Mouse (Mus musculus) liver, embryonic 13.5 days (tissue): ENCODE results near the gene Gga3. TPM values are rescaled to one million over a fixed set of nuclear protein-coding genes. Genes with fewer than 3 reads are reported as not detected.

Experiments used
- ATAC-seq: fragments of 200-750 bp; cut with Nextera tagmentation; 2 replicates; pipeline ENCODE4 v1.8.0; 2017; ENCODE audit warnings: low read depth, mild to moderate bottlenecking, moderate number of reproducible peaks, moderate library complexity
- DNase-seq: peaks from one replicate; pipeline ENCODE4 v3.0.0; 2022
- H3K27ac ChIP-seq: fragments of 300-500 bp; sonication (generic); 2 replicates; pipeline ENCODE4 v1.5.1; 2015; ENCODE audit warnings: moderate library complexity, mild to moderate bottlenecking, inconsistent platforms
- H3K27me3 ChIP-seq: fragments of 300-500 bp; sonication (generic); 2 replicates; pipeline ENCODE4 v1.6.1; 2015; ENCODE audit warnings: mild to moderate bottlenecking, inconsistent platforms
- H3K36me3 ChIP-seq: fragments of 300-500 bp; sonication (generic); 2 replicates; pipeline ENCODE4 v1.6.1; 2015; ENCODE audit warnings: mild to moderate bottlenecking, inconsistent platforms
- H3K4me1 ChIP-seq: fragments of 300-500 bp; sonication (generic); replicated peaks from 2 replicates; pipeline ENCODE4 v1.6.1; 2015; ENCODE audit warnings: inconsistent platforms
- H3K4me2 ChIP-seq: fragments of 300-500 bp; sonication (generic); 2 replicates; pipeline ENCODE4 v1.6.1; 2015; ENCODE audit warnings: inconsistent platforms, mild to moderate bottlenecking, moderate library complexity
- H3K4me3 ChIP-seq: fragments of 300-500 bp; sonication (generic); replicated peaks from 2 replicates; pipeline ENCODE4 v1.5.1; 2015; ENCODE audit warnings: mild to moderate bottlenecking, inconsistent platforms
- H3K9ac ChIP-seq: fragments of 300-500 bp; sonication (generic); 2 replicates; pipeline ENCODE4 v1.6.1; 2015; ENCODE audit warnings: mild to moderate bottlenecking, inconsistent platforms
- H3K9me3 ChIP-seq: fragments of 300-500 bp; sonication (generic); replicated peaks from 2 replicates; pipeline ENCODE4 v1.6.1; 2016; ENCODE audit warnings: inconsistent platforms
- WGBS: fragments of 180-500 bp; shearing (Covaris S2); methylation state at CpG from one replicate; pipeline ENCODE4 v1.1.7; 2015; ENCODE audit not compliant: insufficient replicate concordance; 5-methylcytosine and 5-hydroxymethylcytosine counted together
- polyA plus RNA-seq: library from polyadenylated mRNA; unstranded; fragments of >200 nt; fragmentation: Nextera tagmentation; extraction: Ambion mirVana; gene quantifications from 2 replicates; pipeline ENCODE4 v1.2.1, GENCODE M21; 2015

Gene Gga3
- polyA plus RNA-seq, 1 experiment from 2014 or later = 8.5 TPM

- 45% methylated on average over 4 of the region's 4 CpGs for WGBS
- Histone ChIP-seq H3K4me3 (no peak overlapping the region), H3K27me3 (peaks cover 14% of the 10 kb centered on the region), H3K9ac (no peak overlapping the region), H3K4me2 (no peak overlapping the region), H3K9me3 (no peaks in the 10 kb centered on the region), H3K36me3 (no peaks in the 10 kb centered on the region), H3K27ac (no peak overlapping the region), H3K4me1 (peaks cover 1% of the 10 kb centered on the region; the same call in 1 of the 2 replicates)
- no peak for ATAC-seq
- no peak for DNase-seq
Observed at GRCm38 (mm10) chr11:115543571-115543970, 60.3 kb downstream of the Gga3 start.

- H3K36me3 ChIP-seq = peaks cover 14% of the 10 kb centered on the region
- H3K27me3 ChIP-seq = peaks cover 3% of the 10 kb centered on the region
- no peak overlapping the region for H3K9ac ChIP-seq
- no peak for ATAC-seq
- no peak overlapping the region for H3K4me2 ChIP-seq
- no peak for DNase-seq
- no peak overlapping the region for H3K4me3 ChIP-seq
- no peaks in the 10 kb centered on the region for H3K9me3 ChIP-seq
- 24% methylated on average over 2 of the region's 2 CpGs for WGBS
- H3K4me1 ChIP-seq = peaks cover 41% of the 10 kb centered on the region
- H3K27ac ChIP-seq = no peak overlapping the region
Observed at GRCm38 (mm10) chr11:115538045-115538444, 65.8 kb downstream of the Gga3 start.

- H3K36me3 ChIP-seq = peaks cover 24% of the 10 kb centered on the region
- DNase-seq (no peak), ATAC-seq (no peak)
- H3K9me3 ChIP-seq = no peaks in the 10 kb centered on the region
- peak overlapping the region; percentile 88 for H3K4me2 ChIP-seq
- H3K27me3 ChIP-seq = no peaks in the 10 kb centered on the region
- WGBS = 84% methylated on average over 10 of the region's 10 CpGs
- H3K27ac ChIP-seq = peak overlapping the region; percentile 99
- H3K4me1 ChIP-seq = peaks cover 48% of the 10 kb centered on the region
- peak overlapping the region; percentile 97 for H3K4me3 ChIP-seq
- peak overlapping the region; percentile 49; the same call in 1 of the 2 replicates for H3K9ac ChIP-seq
Observed at GRCm38 (mm10) chr11:115536856-115537568, 66.8 kb downstream of the Gga3 start.

- Histone ChIP-seq H3K9me3 (no peaks in the 10 kb centered on the region), H3K27ac (peak within 1 kb of the TSS; percentile 99), H3K36me3 (peaks cover 33% of the 10 kb centered on the region), H3K27me3 (no peaks in the 10 kb centered on the region), H3K9ac (peak within 1 kb of the TSS; percentile 99), H3K4me2 (peak within 1 kb of the TSS; percentile 88), H3K4me3 (peak within 1 kb of the TSS; percentile 97), H3K4me1 (peaks cover 48% of the 10 kb centered on the region)
- ATAC-seq (peak; percentile 86), DNase-seq (peak; percentile 96)
- 1% methylated on average over 70 of the region's 70 CpGs for WGBS
Observed at GRCm38 (mm10) chr11:115536038-115536681, 67.7 kb downstream of the Gga3 start, which contains the start of gene Sumo2. TSS of gene Sumo2 (minus strand) at chr11:115536276.

GRCm38 (mm10) chr11:115535401-115536037 is 68.3 kb downstream of the Gga3 start:
- peaks cover 36% of the 10 kb centered on the region for H3K36me3 ChIP-seq
- H3K9me3 ChIP-seq = no peaks in the 10 kb centered on the region
- peak; percentile 75 for ATAC-seq
- peaks cover 48% of the 10 kb centered on the region for H3K4me1 ChIP-seq
- H3K27me3 ChIP-seq = no peaks in the 10 kb centered on the region
- peak overlapping the region; percentile 99 for H3K9ac ChIP-seq
- under 1% methylated on average over 81 of the region's 84 CpGs for WGBS
- peak; percentile 44 for DNase-seq
- H3K27ac ChIP-seq = peak overlapping the region; percentile 99
- peak overlapping the region; percentile 88 for H3K4me2 ChIP-seq
- peak overlapping the region; percentile 97 for H3K4me3 ChIP-seq

GRCm38 (mm10) chr11:115534759-115535371 is 69.0 kb downstream of the Gga3 start:
- WGBS = 6% methylated on average over 11 of the region's 11 CpGs
- peak overlapping the region; percentile 99 for H3K9ac ChIP-seq
- H3K4me2 ChIP-seq = peak overlapping the region; percentile 88
- no peaks in the 10 kb centered on the region for H3K27me3 ChIP-seq
- peak overlapping the region; percentile 97 for H3K4me3 ChIP-seq
- H3K36me3 ChIP-seq = peaks cover 42% of the 10 kb centered on the region
- H3K27ac ChIP-seq = peak overlapping the region; percentile 99
- H3K4me1 ChIP-seq = peaks cover 48% of the 10 kb centered on the region
- no peaks in the 10 kb centered on the region for H3K9me3 ChIP-seq
- ATAC-seq (no peak), DNase-seq (no peak)

Other genes with a start within 250 kb of the Gga3 start
- gene Hid1, start 236.3 kb downstream of the Gga3 start, polyA plus RNA-seq = 1.1 and 1.2 TPM in 2 replicates
- 1.5 and 1.7 TPM in 2 replicates for gene Cdr2l, start 222.1 kb downstream of the Gga3 start, polyA plus RNA-seq
- 103 and 104 TPM in 2 replicates for gene Mrpl58, start 200.3 kb downstream of the Gga3 start, polyA plus RNA-seq
- 633 and 650 TPM in 2 replicates for gene Atp5h, start 184.1 kb downstream of the Gga3 start, polyA plus RNA-seq
- 2.5 and 4.1 TPM in 2 replicates for gene Kctd2, start 183.9 kb downstream of the Gga3 start, polyA plus RNA-seq
- gene Trim80, start 163.5 kb downstream of the Gga3 start, polyA plus RNA-seq = 0.16 and 0.27 TPM in 2 replicates
- gene Slc16a5, start 141.6 kb downstream of the Gga3 start, polyA plus RNA-seq = 0.06 TPM in 1 of 2 replicates, not detected in the other
- gene Armc7, start 128.4 kb downstream of the Gga3 start, polyA plus RNA-seq = 3.2 and 3.7 TPM in 2 replicates
- gene Nt5c, start 112.2 kb downstream of the Gga3 start, polyA plus RNA-seq = 60.8 and 64.6 TPM in 2 replicates
- gene Jpt1, start 89.7 kb downstream of the Gga3 start, polyA plus RNA-seq = 292 and 314 TPM in 2 replicates
- 532 and 597 TPM in 2 replicates for gene Sumo2, start 67.8 kb downstream of the Gga3 start, polyA plus RNA-seq
- 158 and 175 TPM in 2 replicates for gene Nup85, start 39.6 kb downstream of the Gga3 start, polyA plus RNA-seq
- 71.5 and 77.4 TPM in 2 replicates for gene Mrps7, start 126 bp downstream of the Gga3 start, polyA plus RNA-seq
- gene Mif4gd, start 8.9 kb upstream of the Gga3 start, polyA plus RNA-seq = 26.8 and 30.3 TPM in 2 replicates
- 12.2 and 15.8 TPM in 2 replicates for gene Slc25a19, start 24.2 kb upstream of the Gga3 start, polyA plus RNA-seq
- gene Grb2, start 104.5 kb upstream of the Gga3 start, polyA plus RNA-seq = 56.7 and 63.5 TPM in 2 replicates
- gene Tmem94, start 161.4 kb upstream of the Gga3 start, polyA plus RNA-seq = 8.2 and 10.9 TPM in 2 replicates
- 5.7 and 6.0 TPM in 2 replicates for gene Caskin2, start 209.6 kb upstream of the Gga3 start, polyA plus RNA-seq
- 19.3 and 20.1 TPM in 2 replicates for gene Tsen54, start 210.7 kb upstream of the Gga3 start, polyA plus RNA-seq
- gene Llgl2, start 220.0 kb upstream of the Gga3 start, polyA plus RNA-seq = 9.8 and 10.2 TPM in 2 replicates